Mouse (Mus musculus) thymus, postnatal 36 days (tissue): ENCODE measurements at regions not wholly inside any gene's neighbourhood (a gene's known extent, or its start where the extent isn't known, plus 50 kb on each side); places are given as distances from the start of the nearest gene placed in this dataset.

Experiments used
- DNase-seq, 2 experiments: peaks; one replicate each; pipeline ENCODE4 v3.0.0; 2022; ENCODE audit warnings: mixed read lengths in 2 of 2

GRCm38 (mm10) chr1:60627786-60628453 lies 61.0 kb upstream of the Raph1 start:
- DNase-seq, result no peak

- DNase-seq, result peak in 1 of 2 experiments; percentile 9
Measured at GRCm38 (mm10) chr1:60627367-60627766, 60.5 kb upstream of the Raph1 start.

- DNase-seq, result no peak
Measured at GRCm38 (mm10) chr1:60625698-60626486, 59.0 kb upstream of the Raph1 start.

GRCm38 (mm10) chr1:60624231-60624630 lies 57.3 kb upstream of the Raph1 start:
- DNase-seq, result no peak

- no peak for DNase-seq
Measured at GRCm38 (mm10) chr1:60623440-60624016, 56.6 kb upstream of the Raph1 start.

- DNase-seq, result no peak
Measured at GRCm38 (mm10) chr1:60621770-60622169, 54.9 kb upstream of the Raph1 start.

- DNase-seq, result no peak
Measured at GRCm38 (mm10) chr1:60621064-60621726, 54.3 kb upstream of the Raph1 start.

- DNase-seq, result no peak
Measured at GRCm38 (mm10) chr1:60618389-60618788, 51.5 kb upstream of the Raph1 start.

- no peak for DNase-seq
Measured at GRCm38 (mm10) chr1:60616916-60617315, 50.0 kb upstream of the Raph1 start.
